Mouse (Mus musculus): ENCODE measurements at regions not wholly inside any gene's neighbourhood (a gene's known extent, or its start where the extent isn't known, plus 50 kb on each side); places are given as distances from the start of the nearest gene placed in this dataset.

GRCm38 (mm10) chr6:31106856-31107359 lies 148.0 kb upstream of the Klf14 start:
- DNase-seq (ENCODE audit: low spot score in 2 of 2) = no peak

DNA sequence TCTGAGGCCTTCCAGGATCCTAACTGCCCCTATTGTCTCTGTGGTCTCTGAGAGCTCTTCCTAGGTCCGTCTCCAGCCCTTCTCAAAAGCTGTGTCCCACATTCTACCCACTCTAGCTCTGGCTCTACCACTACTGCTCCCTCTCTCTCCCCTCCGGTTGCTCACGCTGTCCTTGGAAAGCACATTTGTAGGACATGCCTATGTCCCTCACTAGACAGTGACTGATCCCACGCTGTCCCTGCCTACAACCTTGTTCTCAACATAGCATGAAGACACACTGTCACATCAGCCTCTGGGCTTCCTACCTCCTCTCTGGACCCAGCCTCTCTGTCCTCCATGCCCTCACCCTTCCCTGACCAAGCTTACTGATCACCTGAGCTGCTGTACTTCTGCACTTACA lies 148.5 kb upstream of the Klf14 start:
- DNase-seq (ENCODE audit: low spot score in 2 of 2) = no peak

- DNase-seq (ENCODE audit: low spot score in 2 of 2) = no peak
Observed at GRCm38 (mm10) chr6:31107916-31108685, 149.2 kb upstream of the Klf14 start.

GRCm38 (mm10) chr6:31109604-31110003 lies 150.7 kb upstream of the Klf14 start:
- DNase-seq (ENCODE audit: low spot score in 2 of 2) = no peak

GRCm38 (mm10) chr6:31112293-31113077 lies 153.6 kb upstream of the Klf14 start:
- no peak for DNase-seq (ENCODE audit: low spot score in 2 of 2)

- no peak for DNase-seq (ENCODE audit: low spot score in 2 of 2)
Observed at GRCm38 (mm10) chr6:31113558-31114326, 154.9 kb upstream of the Klf14 start.

DNA sequence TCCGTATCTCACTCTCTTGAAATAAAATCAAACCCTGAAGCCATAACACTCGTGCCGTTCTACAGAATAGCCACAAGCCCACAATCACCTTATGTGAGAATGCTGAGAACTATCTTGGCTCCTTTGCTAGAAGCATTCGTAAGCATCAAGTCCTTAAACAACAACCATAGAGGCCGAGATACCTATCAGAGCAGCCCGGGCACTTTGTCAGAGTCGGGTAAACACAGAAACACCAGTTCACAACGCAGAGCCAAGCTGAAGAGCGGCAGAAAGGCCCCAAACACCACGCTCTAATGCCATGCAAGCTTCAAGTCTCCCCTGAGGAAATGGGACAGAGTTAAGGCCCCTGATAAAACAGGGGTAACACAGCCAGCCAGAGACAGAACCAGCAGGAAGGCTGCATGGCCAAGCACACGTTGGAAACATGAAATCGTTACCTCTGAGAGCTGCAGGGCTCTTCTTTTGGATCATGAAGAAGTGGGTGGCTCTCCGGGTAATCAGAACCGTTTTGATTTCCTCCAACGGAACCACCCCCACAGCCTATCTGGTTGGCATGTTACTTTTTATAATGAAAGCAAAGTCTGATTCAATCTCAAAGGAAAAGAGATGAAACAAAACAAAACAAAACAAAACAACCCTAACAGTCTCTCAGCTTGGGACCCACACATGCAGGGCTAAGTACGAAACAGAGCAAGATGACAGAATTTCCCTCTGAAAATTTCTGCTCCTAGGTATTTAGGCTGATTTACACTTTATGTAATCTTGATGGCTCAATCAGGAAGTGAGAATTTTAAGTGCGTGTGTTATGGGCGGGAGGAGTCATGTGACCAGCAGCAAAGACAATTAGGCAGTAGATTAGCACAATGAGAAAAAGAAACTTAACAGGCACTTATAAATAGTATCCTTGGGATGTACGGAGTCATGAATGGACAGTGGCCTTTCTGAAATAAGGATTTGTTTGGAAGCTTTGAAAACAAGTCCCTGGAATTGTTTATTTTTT lies 155.8 kb upstream of the Klf14 start:
- DNase-seq (ENCODE audit: low spot score in 2 of 2) = no peak

DNA sequence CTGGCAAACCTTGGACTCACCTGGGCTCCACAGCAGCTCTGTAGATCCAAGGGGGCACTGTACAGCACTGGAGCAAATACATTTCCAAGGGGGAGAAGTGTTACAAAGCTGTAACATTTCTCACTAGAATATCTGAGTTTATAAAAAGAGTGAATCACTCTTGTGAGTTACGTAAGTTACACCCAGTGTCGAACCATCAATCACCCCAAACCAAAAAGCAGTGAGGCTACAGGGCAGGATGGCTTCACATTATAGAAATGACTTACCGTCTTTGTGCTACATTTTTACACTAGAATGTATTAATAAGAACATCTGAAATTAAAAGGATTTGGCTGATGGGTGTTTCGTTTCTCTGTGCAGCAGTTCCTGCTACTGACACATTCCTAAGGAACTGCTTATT lies 156.7 kb upstream of the Klf14 start:
- DNase-seq (ENCODE audit: low spot score in 2 of 2) = no peak

GRCm38 (mm10) chr6:31116365-31116764 lies 157.5 kb upstream of the Klf14 start:
- no peak for DNase-seq (ENCODE audit: low spot score in 2 of 2)

DNA sequence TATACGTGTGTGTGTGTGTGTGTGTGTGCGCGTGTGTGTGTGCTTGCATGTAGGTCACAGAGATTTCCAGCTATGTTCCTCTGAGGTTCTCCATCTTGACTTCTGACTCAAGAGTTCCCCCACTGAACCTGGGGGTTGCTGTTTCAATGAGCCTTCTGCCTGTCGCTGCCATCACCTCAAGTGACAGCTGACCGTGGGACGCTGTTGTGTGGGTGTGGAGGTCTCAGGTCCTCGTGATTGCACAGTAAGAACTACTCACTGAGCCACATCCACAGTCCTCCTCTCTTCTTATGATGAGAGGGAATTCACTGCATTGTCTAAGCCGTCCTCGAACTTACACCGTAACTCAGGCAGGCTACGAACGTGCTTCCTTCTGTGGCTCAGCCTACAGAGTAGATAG lies 158.8 kb upstream of the Klf14 start:
- DNase-seq (ENCODE audit: low spot score in 2 of 2) = no peak

DNA sequence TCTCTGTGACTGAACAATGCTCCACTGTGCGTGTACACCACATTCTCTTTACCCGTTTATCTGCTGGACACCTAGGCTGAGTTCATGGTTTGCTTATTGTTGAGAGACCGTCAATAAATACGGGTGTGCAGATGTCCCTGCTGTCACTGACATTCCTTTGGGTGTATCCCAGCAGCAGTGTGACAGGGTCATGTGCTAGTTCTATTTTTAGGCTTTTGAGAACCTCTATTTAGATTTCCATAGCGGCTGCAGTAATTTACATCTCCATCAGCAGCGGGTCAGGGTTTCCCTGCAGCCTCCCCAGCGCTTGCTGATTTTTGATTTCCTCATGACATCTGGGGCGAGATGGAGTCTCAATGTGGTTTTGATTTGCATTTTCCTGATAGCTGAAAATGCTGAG lies 162.1 kb upstream of the Klf14 start:
- DNase-seq (ENCODE audit: low spot score in 2 of 2) = no peak

DNA sequence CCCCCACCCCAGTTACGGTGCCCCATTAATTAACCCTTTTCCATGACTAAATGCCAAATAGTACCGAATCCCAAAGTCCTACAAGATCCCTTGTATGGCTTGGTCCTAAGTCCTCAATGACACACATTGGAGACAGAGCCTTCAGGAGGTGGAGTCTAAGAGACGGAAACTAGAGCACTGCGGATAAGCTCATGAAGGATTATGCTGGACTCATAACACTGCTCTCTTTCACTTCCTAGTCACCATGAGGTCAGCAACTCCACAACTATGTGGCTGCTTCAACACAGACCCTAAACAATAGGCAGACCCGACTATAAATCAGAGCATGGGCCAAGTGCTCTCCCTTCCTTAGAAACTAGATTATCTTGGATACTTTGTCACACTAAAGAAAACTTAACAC lies 164.0 kb upstream of the Klf14 start:
- no peak for DNase-seq (ENCODE audit: low spot score in 2 of 2)

GRCm38 (mm10) chr6:31123342-31123990 lies 164.6 kb upstream of the Klf14 start:
- no peak for DNase-seq (ENCODE audit: low spot score in 2 of 2)

- DNase-seq (ENCODE audit: low spot score in 2 of 2) = no peak
Observed at GRCm38 (mm10) chr6:31124076-31124475, 165.2 kb upstream of the Klf14 start.

DNA sequence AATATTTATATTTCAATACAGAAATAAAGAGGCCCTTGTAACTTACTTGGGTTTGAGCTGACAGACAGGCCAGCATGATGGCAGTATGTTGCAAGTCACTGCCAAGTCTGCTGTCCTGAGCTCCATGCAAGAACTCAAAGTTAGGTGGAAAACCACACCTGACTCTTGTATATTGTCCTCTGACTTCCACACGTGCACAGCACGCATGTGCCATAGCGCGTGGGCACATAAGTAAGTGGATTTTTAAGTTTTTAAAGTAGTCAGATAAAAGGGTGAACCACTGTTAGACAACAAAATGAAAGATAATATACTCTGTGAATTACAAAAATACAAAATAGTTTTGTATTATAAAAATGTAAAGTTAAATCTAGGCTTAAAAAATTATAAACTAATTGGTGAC lies 166.0 kb upstream of the Klf14 start:
- DNase-seq (ENCODE audit: low spot score in 2 of 2) = no peak

GRCm38 (mm10) chr6:31125328-31126118 lies 166.6 kb upstream of the Klf14 start:
- DNase-seq (ENCODE audit: low spot score in 2 of 2) = peak in 1 of 2 experiments; percentile 51

DNA sequence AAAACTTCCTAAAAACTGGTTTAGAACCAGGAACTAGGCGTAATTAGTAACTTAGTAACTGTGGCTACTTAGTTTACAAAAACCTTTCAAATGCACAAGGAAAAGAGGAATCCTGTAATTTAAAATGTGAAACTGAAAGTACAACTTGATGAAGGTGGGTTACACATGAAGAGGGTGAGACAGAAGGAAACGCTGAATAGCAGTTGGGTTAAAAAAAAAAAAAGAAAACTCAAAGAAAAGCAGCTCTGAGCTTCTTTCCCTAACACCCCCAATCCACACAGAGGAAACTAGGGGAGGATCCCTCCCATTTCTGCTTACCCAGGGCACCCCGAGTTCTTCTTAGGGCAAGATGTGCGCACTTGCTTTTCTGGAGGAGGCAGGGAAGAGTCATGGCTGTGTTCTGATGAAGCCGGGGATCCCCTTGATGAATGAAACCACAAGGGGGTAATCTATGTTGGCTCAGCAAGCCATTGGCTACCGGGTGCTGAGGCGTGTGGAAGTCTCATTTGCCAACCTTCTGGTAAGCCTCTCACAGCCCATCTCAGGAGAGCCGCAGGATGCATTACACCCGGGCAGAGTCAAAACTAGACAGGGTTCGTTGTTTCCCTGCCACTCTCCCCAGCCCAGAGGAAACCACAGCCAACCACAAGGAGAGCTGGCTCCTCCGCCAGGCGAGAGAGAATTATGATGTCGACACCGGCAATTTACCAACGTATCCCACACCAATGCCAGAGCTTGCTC lies 167.4 kb upstream of the Klf14 start:
- no peak for DNase-seq (ENCODE audit: low spot score in 2 of 2)

DNA sequence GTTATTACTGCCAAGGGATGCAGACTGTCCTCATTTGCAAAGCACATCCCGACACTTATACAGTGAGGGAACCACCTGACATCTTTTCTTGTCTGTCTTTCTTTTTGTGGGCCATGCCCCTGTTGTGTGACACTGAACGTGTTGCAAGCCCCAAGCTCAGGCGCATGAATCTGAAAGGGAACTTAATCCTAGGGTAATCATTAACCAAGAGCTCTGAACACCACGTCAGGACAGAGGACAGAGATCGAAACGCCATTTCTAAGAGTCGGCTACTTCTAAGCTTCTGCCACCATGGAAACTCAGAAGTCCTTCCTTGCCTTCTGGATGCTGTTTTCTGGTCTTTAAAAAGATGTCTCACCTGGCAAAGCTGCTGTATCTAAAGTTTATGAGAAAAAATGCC lies 170.3 kb upstream of the Klf14 start:
- no peak for DNase-seq (ENCODE audit: low spot score in 2 of 2)
